Mouse (Mus musculus) cerebellum, adult 9-10 months (tissue): ENCODE data around the gene Dnajc11.
A peak's percentile ranks its signal among the peaks of the same experiment; 100 is the strongest.

ENCODE experiments used
- DNase-seq: peaks from one replicate; pipeline ENCODE4 v3.0.0; 2022

Dnajc11 gene

DNA sequence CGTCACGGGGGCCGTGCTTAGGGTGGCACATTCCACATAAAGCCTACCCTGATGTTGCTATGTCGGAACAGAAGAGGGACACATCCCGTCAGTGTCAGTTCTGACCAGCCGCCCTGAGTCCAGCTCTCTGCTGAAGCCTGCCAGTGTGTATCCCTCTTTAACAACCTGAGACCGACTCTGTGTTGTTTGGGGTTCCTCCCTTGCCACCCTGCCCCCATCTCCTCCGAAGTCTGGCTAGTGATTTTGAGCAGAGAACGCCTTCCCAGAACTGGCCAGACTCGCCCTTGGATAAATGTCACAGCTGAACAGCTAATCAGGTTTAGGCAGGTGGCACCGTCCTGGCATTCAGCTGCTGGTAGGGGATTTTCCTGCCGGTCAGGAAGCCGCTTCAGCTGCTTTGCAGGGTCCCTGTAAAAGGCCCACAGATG is 77.2 kb downstream of the Dnajc11 start:
- peak; percentile 57 for DNase-seq

DNA sequence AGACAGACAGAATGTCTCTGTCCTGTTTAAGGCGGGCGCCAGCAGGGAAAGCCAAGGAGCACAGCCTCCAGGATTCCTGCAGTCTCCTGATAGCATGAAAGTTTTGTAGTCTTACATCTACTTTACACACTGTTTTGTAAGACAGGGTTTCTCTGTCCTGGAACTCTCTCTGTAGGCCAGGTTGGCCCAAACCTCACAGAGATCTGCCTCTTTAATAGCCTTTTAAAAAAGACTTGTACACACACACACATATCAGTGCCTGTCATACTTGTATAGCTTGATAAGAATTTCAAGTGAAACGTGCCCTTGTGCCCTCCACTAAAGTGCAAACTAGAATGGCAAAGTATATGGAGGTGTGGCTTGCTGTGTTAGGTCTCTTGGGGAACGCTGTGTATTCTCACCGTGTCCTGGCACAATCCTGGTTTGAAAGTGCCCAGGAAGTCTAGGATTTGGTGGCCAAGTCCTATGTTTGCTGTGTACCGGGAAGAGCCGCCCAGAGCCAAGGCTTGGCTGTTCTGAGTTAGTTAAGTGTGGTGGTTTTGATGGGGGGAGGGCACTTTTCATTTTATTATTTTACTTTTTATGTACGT is 77.8 kb downstream of the Dnajc11 start:
- no peak for DNase-seq

DNA sequence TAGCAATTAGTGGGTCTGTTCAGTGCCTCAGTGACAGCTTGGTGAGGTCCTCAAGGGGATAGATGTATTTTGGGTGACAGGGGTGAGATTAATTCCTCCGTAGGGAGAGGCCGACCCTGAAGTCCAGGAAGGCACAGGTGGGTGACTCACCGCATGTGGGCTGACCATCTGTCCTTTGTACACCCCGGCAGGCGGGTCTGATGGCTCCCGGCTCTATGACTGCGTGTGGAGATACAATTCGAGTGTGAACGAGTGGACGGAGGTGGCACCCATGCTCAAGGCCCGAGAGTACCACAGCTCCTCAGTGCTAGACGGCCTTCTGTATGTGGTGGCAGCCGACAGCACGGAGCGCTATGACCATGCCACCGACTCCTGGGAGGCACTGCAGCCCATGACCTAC is 78.6 kb downstream of the Dnajc11 start:
- DNase-seq: no peak

DNA sequence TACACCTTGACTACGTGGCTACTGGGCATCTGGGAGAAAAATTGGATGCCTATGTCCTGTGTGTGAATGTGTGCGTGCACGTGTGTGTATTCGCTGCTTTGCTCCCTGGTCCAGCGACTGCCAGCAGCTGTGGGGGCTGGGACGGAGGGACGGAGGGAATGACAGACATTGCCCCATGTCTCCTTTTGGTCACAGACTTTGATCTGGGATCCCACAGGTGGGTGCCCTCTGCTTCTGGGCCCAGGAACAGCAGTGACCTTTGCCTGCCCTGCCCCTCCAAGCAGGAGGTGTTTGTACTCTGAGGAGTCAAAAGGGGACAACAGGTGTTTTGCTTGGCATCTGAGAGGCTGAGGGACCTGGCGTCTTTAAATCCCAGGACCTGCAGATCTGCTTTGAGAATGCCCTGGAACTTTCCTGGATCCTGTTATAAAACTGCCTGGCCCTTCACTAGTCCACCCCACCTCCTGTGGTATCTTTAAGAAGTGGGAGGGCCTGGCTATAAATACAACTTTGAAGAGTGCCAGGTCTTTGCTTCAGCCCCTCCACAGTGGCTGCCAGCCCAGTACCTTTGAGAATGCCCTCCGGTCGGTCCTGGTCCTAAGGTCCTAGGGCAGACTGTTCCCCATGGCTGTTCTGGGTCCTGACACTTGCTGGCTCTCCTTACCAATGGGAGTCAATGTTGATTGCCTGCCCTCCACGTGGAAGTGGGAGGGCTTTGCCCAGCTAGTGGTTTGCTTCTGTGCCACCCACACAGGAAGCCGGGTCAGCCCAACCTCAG is 79.7 kb downstream of the Dnajc11 start:
- no peak for DNase-seq

DNA sequence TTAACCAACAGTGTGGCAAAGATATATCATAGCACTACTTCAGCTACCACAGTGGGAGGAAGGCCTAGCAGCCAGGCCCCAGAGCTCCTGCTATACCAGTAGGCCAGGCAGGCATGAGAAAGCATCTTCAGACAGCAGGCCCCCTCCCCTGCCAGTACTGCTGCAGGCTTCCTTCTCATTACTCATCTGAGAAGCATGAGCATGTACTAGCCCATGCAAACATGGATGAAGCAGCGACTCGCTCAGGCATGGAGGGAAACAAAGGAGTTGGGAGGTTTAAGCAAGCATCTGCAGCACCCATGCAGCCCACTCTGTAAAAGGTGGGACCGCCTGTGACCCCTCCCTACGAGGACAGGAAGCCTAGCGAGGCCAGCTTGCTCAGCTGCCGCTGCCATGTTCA is 85.6 kb downstream of the Dnajc11 start:
- no peak for DNase-seq

DNA sequence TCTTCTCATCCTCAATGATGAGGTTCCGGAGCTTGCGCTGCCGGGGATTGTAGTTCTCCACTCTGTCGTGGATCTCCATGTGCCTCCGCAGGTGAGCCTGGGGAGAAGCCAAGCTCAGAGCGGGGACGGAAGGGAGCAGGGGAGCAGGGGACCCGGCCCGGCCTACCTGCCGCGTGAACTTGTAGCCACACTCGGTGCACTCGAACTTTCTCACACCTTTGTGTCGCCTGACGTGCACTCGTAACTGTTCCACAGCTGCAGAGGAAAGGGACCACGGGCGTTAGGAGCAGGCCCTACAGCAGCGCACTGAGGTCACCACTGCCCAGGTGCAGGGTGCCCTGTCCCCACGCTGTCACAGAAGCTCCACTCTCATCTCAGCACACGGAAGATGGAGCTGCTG is 86.5 kb downstream of the Dnajc11 start:
- no peak for DNase-seq

DNA sequence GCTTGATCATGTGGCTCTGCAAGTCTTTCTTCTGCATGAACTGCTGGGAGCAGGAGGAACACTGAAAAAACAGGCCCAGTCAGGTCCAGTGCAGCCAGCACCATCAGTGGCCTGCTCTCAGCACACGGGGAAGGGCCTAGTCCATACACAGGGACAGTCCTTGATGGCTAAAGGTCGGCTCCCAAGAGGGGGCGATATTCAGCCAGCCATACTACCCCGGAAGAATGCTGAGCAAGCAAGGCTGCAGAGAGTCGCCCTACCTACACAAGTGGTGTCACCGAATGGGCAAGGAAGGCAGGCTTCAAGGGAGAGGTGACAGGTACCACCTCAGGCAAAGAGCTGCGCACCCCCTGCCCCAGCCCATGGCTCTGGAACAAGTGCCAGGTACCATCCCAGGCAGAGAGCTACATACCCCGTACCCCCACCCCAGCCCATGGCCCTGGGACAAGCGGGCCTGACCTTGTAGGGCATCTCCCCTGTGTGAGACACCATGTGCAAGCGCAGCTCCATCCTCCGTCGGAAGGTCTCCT is 88.1 kb downstream of the Dnajc11 start:
- no peak for DNase-seq

DNA sequence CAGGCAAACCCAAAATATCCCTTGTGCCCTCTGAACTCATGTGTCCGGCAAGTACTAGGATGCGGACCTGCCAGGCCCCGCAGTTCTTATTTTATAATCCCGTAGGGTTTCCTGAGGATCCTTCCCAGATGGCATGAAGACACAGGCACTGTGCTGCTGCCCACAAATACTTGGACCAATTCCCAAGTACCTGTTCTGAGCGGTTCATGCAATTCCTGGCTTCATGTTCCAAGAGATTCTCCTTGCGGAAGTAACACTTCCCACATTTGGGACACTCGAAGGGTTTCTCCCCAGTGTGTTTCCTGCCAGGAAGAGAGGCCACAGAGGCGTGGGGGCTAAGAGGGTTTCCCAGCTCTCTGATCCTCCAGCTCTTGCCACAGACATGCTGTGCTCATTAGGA is 89.0 kb downstream of the Dnajc11 start:
- DNase-seq: peak; percentile 52

DNA sequence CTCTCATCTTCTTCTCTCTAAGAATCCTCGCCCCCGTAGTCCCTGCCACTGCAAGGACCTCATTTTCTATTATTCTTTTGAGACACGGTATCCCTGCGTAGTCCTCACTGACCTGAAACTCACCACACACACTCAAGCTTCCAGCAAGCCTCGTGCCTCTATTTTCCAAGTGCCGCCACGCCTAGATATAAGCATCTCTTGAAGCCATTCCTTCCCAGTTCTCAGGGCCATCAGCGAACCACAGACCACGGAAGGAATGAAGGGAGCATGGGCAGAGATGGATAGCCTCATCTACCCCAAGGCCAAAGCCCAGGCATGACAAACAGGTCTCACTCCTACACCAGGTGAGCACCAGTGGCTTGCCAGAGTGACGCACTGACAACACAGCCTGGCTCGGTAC is 91.0 kb downstream of the Dnajc11 start:
- DNase-seq: peak; percentile 15

DNA sequence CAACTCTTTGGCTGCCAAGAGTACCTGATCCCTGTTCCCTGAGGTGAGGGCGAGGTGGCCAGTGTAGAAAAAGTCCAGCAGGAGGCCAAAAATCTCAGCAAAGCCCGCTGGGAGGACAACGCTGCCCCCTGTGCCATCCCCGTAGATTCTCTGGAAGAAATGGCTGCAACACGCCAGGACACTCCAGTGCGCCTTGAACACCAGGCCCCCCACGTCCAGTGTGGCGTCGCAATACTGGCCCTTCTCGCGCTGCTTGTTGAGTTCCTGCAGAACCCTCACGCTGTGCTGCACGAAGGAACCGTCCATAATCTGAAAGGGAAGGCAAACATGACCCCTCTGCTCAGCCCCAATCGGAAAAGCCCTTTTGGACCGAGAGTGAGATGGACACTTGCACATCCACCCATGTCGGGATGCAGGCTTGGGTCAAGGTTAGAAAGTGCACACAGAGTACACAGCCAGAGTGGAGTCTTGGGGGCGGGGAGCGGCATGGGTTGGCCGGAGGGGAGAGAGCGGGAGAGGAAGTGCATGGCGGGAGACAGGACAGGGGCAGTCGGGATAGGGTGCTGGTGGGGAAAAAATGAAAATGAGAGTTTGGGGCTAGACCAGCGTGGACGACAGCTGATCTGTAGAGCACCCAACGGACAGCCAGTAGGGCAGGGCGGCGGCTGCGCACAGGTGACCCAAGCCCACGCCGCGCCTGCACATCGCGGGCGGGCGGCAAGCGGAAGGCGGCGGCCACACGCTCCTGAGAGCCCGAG is 93.4 kb downstream of the Dnajc11 start:
- DNase-seq: peak; percentile 48

DNA sequence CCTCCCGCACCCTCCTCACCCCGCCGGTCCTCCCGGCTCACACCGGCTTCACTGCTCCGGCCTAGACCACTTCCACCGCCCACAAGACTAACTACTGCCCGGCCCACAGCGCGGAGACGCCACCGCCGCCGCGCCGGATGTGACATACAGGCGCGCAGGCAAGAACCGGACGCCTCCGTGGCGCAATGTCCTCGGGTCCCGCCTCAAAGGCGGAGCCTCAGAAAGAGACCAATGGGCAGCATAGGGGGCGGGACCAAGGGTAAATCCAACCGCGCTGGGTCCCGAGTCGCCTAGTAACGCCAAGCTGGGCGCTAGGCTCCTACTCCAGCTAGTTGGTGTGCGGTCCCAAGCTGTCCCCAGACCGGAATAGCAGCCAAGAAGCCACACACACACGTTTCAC is 94.0 kb downstream of the Dnajc11 start, which contains the start of gene Zbtb48:
Gene Zbtb48, minus strand, starts transcription at position 148 of the 400 bp plus-strand sequence.
- peak; percentile 96 for DNase-seq

DNA sequence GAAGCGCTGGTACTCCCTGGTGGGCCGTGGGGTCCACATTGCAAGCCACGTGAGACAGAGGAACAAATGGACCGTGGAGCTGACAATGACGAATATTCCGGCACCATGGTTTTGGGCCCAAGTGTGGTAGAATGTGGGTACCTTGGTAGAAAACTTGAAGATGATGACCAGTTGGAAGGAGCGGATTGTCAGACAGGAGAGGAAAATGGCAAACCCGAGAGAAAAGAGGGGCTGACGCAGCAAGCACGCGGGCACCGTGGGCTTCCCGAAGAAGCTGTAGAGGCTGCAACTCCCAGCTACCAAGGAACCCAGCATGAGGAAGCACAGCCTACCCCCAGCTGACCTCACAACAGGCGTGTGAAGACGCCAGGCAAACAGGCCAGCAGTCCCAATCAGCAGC is 95.0 kb downstream of the Dnajc11 start:
- DNase-seq: no peak

DNA sequence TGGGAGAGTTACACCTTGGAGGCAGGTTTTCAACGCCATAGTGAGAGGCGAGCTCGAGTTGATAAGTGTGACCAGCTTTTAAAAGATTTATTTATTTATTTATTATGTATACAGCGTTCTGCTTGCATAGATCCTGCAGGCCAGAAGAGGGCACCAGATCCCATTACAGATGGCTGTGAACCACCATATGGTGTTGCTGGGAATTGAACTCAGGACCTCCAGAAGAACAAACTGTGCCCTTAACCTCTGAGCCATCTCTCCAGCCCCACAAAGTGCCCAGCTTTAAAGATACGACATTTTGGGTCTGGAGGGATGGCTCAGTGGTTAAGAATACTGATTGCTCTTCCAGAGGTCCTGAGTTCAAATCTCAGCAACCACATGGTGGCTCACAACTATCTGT is 95.6 kb downstream of the Dnajc11 start:
- DNase-seq: peak; percentile 44

DNA sequence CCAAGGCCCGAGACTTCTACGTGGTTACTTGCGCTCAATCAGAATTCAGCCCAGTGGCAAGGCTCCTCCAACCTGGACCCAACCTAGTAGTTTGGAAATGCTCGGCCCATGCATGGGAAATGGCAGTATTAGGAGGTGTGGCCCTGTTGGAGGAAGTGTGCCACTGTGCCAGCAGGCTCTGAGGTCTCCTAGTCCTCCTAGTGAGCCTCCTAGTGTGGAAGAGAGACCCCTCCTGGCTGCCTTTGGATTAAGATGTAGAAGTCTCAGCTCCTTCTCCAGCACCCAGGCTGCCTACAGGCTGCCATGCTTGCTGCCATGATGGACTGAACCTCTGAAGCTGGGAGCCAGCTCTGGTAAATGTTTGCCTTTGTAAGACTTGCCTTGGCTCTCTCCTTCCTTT is 96.5 kb downstream of the Dnajc11 start:
- peak; percentile 26 for DNase-seq
